Mouse (Mus musculus) cerebellum, adult 9-10 months (tissue): ENCODE data around the gene Gm49384.
"Not testable (repeated sequence)": the region's sequence is repeated elsewhere in the genome, so short reads cannot be mapped to it uniquely, and the experiment has no call there.

Experiments
- DNase-seq: peaks from one replicate; pipeline ENCODE4 v3.0.0; 2022

The Gm49384 gene

DNA sequence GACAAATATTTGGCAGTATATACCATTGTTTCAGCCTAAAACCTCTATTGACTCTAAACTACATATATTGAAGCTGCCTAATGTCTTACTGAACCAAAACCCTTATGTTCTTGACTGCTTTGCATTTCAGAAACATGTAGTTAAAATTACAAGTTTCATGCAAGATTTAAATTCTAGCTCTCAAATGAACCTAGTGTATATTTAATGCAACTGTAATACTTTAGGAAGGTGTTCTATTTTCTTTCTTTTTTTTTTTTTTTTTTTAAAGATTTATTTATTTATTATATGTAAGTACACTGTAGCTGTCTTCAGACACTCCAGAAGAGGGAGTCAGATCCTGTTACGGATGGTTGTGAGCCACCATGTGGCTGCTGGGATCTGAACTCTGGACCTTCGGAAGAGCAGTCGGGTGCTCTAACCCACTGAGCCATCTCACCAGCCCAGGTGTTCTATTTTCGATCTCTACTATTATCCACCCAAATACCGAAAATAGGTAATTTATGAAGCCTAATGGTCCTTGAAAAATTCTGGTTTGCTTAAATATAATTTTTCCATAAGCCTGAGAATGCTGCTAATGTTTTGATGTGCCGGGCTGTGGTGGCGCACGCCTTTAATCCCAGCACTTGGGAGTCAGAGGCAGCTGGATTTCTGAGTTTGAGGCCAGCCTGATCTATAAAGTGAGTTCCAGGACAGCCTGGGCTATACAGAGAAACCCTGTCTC lies 37.0 kb downstream of the Gm49384 start:
- DNase-seq = not testable (repeated sequence)

DNA sequence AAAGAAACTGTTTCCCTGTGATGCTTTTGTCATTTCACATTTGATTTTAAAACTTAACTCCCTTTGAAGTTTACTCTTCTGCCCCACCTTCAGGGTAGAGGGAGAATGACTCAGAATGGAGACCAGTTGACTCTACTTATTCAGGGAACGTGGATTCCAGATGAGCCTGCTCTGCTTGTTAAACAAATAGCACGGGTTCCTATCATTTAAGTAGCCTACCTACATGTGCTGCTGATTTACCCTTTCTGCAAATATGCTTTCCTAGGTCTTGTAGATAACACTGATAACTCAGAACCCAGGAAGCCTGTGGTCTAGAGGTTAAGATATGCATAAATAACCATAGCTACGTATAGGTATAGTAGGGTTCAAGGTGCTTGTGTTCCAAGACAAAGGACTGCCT lies 39.2 kb downstream of the Gm49384 start:
- DNase-seq = no peak

DNA sequence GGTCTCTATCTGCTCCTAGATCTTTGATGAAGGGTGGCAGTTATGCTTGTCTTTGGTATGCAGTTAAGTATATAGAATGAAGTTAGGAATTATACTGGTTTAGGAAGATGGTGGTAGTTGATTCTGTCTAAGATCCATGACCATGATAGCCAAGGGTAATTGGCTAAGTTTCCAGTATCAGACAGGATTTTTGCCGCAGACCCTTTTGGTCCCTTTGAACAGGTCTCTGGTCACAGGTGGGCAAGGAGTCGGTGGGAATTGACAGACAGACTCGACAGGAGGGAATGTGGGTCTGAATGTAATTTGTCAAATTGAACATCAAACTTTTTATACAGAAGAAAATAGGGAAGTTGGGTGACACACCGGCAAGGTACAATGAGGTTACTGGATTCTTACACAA lies 40.5 kb downstream of the Gm49384 start:
- DNase-seq = not testable (repeated sequence)

DNA sequence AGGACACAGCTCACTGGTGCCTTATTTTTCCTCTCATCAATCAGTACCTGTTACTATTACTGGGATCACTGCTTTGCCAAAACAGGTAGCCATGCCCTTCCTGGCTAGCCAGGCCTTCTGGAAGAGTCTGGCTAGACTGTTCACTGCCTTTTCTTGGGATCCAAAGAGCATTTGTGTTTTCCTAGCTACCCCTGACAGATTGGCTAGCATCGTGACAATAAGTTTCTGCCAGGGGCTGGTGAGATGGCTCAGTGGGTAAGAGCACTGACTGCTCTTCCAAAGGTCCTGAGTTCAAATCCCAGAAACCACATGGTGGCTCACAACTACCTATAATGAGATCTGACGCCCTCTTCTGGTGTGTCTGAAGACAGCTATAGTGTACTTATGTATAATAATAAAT lies 43.4 kb downstream of the Gm49384 start:
- peak; percentile 37 for DNase-seq

DNA sequence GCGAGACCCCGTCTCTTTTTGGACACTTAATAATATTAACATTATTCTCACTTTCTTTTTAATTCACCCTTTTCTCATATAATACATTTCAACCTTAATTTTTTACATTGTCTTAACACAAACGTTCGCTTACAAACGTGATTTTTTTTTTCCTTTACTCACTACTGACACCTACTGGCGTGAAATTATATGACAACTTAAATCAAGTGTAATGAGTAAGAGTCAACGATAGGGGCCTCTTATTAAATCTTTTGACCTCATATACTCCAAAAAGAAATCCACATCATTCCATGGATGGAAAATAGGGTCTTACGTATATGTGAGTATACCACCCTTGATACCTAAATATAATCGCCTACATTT lies 44.5 kb downstream of the Gm49384 start:
- peak; percentile 86 for DNase-seq

DNA sequence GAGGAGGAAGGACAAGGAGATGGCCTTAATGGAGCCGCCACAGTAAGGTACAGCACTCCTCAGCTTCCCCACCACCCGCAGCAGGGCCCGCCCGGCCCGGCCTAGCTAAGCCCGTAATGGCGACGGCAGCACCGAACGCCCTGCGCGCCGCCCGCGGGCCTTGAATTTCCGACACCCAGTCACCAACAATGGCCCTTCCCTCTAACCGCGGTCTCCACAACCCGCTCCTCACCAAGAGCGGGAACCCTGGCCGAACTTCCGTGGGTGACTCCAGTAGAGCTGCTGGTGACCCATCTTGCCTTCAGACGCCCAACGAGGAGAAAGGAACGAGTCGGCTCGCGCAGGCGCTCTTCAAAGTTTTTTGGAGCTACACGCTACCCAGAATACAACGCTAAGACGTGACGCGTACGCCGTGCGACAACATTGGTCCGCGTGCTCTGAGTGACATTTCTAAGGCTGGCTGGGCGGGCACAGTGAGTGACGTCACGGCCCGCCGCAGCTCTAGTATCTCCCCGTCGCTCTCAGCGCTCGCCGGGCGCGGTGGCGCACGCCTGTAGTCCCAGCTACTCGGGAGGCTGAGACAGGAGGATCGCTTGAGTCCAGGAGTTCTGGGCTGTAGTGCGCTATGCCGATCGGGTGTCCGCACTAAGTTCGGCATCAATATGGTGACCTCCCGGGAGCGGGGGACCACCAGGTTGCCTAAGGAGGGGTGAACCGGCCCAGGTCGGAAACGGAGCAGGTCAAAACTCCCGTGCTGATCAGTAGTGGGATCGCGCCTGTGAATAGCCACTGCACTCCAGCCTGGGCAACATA lies 45.1 kb downstream of the Gm49384 start, which contains the start of gene Rps29:
Gene Rps29 (minus strand): TSS at position 422 of the 813 bp plus-strand sequence.
- peak; percentile 99 for DNase-seq

DNA sequence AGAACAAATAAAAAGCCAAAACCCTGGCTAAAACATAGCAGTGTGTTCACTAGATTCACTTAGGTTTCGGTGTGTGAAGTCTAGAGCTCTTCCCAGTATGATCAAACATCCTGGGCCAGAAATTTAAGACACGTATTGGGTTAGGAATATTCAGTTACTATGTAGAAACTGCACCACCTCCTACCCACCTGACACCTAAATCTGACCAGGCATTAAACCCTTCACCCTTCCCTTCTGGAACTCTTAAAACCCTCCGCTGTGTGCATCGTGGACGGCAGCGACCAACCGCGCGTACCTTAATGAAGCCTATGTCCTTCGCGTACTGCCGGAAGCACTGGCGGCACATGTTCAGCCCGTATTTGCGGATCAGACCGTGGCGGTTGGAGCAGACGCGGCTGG lies 45.7 kb downstream of the Gm49384 start:
- no peak for DNase-seq

DNA sequence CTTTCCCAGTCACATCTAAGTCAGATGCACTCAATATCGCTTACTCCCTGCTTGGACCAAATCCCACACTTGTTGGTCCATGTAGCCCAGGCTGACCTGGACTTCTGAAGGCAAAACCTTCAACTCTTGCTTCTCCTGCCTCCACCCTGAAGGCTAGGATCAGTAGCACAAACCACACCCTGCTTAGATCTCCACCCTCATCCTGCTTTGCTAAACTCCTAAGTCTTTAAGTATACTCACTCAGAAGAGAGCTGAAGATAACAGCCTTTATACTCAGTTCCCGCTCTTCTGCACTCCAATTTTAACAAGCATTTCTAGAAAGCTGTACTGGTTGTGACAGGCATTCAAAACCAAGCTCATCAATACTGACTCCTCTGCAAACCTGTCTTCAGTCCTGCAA lies 47.0 kb downstream of the Gm49384 start:
- DNase-seq = no peak

DNA sequence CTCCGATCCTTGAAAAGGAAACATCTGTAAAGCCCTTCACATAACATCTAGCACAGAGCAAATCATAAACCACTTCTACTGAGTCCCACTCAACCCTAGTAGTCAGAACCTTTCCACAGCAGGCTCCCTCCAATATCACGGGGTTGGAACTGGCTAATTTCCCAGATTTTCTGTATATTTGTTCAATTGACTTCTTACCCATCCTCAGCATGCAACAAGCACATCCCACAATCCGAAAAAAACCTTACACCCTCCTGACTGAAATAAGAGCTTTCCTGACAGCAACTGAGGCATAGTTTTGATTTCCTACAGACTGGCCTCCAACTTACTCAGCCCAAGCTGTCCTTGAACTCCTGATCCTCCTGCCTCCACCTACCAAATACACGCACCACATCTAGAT lies 47.6 kb downstream of the Gm49384 start:
- DNase-seq = no peak

DNA sequence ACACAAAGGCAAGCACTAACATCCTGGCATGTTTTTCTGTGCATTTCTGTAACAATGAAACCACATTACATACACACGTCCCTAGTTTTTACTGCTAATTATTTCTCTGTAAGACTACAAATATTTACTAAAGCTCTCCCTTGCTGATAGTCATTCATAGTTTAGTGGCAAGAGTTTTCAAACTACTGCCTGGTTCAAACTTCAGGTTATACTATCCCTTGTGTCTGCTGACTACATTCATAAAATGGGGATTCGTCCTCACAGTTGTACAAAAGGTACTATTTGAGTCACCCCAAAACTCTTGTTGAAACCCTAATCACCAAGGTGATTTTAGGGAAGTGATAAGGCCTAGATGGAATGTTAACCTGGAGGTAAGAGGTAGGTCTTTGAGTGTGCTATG lies 48.1 kb downstream of the Gm49384 start:
- DNase-seq = no peak

DNA sequence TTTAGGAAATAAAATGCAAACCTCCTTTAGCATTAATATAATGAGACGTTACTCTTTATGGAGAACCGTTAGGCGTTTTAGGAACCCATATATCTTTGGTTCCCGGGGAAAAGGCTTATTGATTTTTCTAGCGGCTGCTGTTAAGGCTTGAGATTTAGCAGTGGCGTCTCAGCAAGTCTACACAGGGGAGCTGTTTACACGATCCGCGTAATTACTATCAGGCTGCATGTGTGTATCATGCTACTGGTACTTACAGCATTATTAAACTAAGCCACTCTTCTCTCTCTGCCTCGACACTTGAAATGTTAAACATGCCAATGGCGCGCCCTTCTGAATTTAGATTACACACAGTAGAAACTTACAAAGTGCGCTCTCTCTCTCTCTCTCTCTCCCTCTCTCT lies 54.0 kb downstream of the Gm49384 start:
- no peak for DNase-seq

DNA sequence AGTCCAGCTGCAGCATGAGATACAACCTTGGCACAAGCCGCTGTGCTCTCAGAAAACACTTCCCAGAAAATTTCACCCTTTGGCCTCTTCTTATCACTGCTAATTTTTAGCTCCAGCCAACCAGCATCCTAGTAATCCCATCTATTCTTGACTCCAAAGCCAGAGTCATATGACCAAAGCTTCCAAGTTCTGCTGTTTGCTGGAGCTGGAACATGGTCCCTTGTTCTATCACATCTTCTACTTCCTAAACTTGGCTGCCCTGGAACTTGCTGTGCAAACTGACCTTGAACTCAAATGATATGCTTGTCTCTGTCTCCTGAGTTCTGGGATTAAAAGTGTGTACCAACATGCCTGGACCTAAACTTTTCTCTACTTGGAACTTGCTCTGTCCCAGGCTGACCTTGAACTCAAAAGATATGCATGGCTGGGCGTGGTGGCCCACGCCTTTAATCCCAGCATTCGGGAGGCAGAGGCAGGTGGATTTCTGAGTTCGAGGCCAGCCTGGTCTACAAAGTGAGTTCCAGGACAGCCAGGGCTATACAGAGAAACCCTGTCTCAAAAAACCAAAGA lies 56.8 kb downstream of the Gm49384 start:
- no peak for DNase-seq

DNA sequence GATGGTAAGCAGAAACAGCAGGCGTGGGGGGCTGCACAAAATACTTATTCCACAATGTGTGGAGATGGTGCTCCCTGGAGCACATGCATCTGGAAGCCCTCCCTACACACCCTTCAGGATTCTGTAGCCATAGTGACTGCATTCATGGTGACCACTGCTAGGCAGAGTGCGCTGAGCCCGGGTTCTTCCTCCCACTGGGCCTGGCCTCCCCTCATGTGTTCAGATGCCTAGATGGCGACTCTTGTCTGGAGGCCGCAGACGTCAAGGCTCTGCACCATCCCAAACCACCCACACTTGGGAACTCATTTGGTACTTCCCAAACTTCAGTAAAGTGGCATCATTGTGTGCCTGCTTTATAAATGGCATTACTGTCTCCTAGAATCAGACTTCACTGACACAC lies 60.6 kb downstream of the Gm49384 start:
- DNase-seq = no peak

DNA sequence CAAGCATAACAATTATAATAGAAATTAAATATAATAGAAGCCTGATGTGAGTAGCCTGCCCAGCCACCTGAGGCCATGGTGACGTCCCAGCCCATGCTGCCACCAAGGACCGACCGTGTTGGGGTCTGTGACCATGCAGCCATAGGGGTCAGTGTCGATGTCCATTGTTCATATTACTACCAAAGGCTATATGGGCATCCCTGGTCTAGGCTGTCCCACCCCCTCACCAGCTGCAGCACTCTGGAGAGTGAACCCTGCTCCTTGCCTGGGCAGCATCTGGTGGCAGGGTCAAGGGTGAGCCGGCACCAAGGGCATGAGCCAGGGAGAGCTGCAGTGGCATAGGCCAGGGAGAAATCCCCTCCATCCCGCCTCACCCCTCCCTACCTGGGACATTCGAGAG lies 64.2 kb downstream of the Gm49384 start:
- no peak for DNase-seq
